In genomic region chr17:78078381-78078780, GRCm38 (mm10) we compare ENCODE assay signal across 23 mouse cellular contexts.
"Had no signal": no experiment of that assay in that cellular context is flagged by ENCODE, and none has a peak within 500 bp of the region (broad histone marks: within the 10 kb centered on the region; RNA-seq: fewer than 3 reads in every experiment).

No protein-coding gene starts in this region.

- DNase-seq: gastrocnemius, postnatal 14 days; heart, adult 18-20 months; heart, postnatal 10 days; heart, postnatal 4 days; kidney, adult 11 months; kidney, adult 2 months; kidney, adult 9 months; kidney, postnatal 14 days; kidney, postnatal 36 days; layer of hippocampus, adult 9-11 months; liver; liver, embryonic 13.5 days had no signal

- ATAC-seq: hindbrain, postnatal 0 days; intestine, embryonic 16.5 days had no signal

- H3K36me3 ChIP-seq: hindbrain, embryonic 13.5 days; hindbrain, embryonic 15.5 days; kidney, embryonic 15.5 days; limb, embryonic 10.5 days; limb, embryonic 12.5 days; liver, embryonic 13.5 days had no signal

- H3K9ac ChIP-seq: hindbrain, embryonic 13.5 days; hindbrain, embryonic 15.5 days; kidney, embryonic 15.5 days; limb, embryonic 12.5 days; liver, embryonic 13.5 days had no signal

- H3K4me2 ChIP-seq: heart, embryonic 11.5 days; hindbrain, embryonic 13.5 days; hindbrain, embryonic 15.5 days; kidney, embryonic 15.5 days; limb, embryonic 12.5 days; liver, embryonic 11.5 days; liver, embryonic 13.5 days had no signal

- H3K4me3 ChIP-seq: hindbrain, embryonic 13.5 days; hindbrain, embryonic 15.5 days; kidney, embryonic 15.5 days; left cerebral cortex, adult 2 months; limb, embryonic 10.5 days; limb, embryonic 12.5 days; liver, embryonic 13.5 days had no signal

- H3K4me1 ChIP-seq: hindbrain, embryonic 13.5 days; hindbrain, embryonic 15.5 days; kidney, embryonic 15.5 days; limb, embryonic 10.5 days; limb, embryonic 12.5 days; liver, embryonic 13.5 days had no signal

- H3K27ac ChIP-seq: hindbrain, embryonic 13.5 days; hindbrain, embryonic 15.5 days; hindbrain, postnatal 0 days; kidney, embryonic 15.5 days; kidney, postnatal 0 days; left cerebral cortex, adult 2 months; limb, embryonic 10.5 days; limb, embryonic 12.5 days; liver, embryonic 13.5 days had no signal

- H3K27me3 ChIP-seq: hindbrain, embryonic 13.5 days; hindbrain, embryonic 15.5 days; kidney, embryonic 15.5 days; limb, embryonic 12.5 days; liver, embryonic 13.5 days had no signal

- H3K9me3 ChIP-seq: hindbrain, embryonic 13.5 days; hindbrain, embryonic 15.5 days; kidney, embryonic 15.5 days; limb, embryonic 10.5 days; limb, embryonic 12.5 days; liver, embryonic 13.5 days had no signal
